Mouse (Mus musculus): ENCODE data around the gene Cuedc1. TPM values are rescaled to one million over a fixed set of nuclear protein-coding genes. Genes with fewer than 3 reads are reported as not detected.
A peak's percentile ranks its signal among the peaks of the same experiment; 100 is the strongest.

The Cuedc1 gene
- total RNA-seq, 1 experiment from 2014 or later, result 3.3 TPM

- ATAC-seq (replicated peaks; ENCODE audit: low read depth, poor library complexity, severe bottlenecking), result no peak
Measured at GRCm38 (mm10) chr11:88144100-88144499, 46.2 kb downstream of the Cuedc1 start.

DNA sequence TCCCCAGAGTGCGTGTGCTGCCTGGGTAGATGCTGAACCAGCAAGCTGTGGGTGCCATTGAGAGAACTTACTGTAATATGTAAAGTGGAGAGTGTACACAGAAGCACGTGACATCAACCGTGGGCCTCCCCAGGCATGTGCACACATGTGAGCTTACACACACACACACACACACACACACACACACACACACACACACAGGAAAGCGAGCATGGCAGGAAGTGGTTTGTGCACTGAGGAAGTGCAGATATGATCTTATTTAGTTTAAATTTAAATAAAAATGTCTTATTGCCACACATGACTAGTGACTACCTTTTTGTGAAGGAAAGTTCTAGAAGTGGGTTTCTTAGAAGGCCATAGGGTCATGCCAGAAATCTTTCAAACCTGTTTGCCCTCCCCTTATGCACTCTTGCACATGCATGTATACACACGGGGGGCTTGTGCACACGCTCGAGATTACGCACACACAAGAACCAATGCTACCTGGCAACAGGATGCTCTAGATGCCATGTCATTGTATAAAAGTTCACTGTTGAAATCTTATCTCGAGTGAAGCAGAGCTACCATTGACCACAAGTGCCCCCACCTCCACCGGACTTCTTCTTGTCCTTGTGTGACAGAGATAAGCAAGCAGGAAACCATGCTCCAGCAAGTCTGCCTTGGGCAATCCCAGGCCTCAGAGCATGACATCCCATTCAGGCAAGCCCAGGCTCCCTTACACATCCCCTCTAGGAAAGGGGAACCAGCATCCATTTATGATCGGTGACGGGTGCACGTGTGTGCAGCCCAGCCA lies 47.6 kb downstream of the Cuedc1 start:
- ATAC-seq (replicated peaks; ENCODE audit: low read depth, poor library complexity, severe bottlenecking), result peak; percentile 81

DNA sequence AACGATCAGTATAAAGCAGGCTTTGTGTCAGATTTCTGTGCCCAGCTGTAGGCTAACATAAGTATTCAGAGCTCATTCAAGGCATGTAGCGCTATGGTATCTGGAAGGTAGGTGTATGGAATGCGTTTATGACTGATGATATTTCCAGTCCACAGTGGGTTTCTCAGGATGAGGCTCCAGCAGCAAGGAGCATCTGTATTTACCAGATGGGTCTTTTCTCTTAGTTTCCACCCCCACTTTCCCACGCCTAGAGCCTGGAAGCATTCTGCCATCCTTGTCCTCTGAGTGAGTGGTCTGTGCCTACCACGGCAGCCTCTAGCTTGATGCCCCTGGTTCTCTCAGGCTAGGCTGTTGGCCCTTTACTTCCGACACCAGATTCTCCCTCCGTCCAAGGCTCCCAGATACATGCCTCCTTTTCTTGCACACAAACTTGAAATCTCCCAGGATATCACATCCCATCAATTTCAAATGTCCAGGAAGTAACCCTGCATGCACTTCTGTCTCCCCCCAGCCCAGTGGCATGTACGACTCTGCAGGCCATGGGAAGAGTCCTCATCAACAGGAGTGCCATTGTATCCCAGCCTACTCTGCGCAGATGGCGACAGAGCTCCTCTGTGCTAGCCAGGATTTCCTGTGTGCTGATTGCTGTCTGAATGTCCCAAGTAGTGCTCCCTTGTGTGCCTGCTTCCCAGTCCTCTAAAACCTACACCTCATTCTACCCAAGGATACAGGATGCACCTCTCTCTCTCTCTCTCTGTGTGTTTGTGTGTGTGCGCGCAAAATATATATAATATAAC lies 48.6 kb downstream of the Cuedc1 start:
- ATAC-seq (replicated peaks; ENCODE audit: low read depth, poor library complexity, severe bottlenecking), result no peak

DNA sequence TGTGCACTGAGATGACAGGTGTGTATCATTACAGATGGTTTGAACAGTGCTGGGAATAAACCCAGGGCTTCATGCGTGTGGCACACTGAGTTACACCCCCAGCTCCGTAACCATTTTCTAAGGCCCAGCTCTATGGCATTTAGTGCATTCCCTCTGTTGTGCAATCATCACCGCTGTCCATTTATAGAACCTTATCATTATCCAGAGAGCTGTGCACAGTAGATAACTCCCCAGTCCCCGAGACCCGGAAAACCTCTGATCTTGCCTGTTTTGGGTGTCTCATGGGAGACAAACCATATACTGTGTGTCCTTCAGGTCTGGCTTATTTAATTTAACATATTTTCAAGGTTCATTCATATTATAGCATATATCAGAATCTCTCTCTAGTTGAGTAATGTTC lies 49.5 kb downstream of the Cuedc1 start:
- peak; percentile 6 for ATAC-seq (replicated peaks; ENCODE audit: low read depth, poor library complexity, severe bottlenecking)

DNA sequence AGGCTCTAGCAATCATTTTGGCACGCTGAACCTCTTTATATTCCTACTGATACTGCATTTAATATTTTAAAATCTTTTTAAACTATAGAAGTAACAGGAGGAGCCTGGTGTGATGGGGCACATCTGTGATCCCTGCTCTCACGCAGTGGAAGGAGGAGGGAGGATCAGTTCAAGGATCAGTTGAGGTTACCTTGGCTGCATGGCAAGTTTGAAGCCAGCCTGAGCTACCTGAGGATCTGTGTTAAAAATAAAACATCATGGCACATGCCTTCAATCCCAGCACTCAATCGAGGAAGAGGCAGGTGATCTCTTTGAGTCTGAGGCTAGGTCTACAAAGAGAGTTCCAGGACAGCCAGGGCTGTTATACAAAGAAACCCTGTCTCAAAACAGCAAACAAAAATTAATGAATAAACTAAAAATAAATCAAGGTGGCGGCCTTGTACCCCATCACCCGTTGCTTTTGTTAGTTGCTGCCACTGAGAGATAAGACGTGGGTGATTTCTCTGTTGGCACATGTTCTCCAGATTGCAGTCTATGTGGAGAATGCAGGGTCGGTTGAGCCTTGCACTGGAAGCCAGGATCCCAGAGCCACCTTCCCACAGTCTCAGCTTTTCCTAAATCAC lies 50.3 kb downstream of the Cuedc1 start:
- no peak for ATAC-seq (replicated peaks; ENCODE audit: low read depth, poor library complexity, severe bottlenecking)

DNA sequence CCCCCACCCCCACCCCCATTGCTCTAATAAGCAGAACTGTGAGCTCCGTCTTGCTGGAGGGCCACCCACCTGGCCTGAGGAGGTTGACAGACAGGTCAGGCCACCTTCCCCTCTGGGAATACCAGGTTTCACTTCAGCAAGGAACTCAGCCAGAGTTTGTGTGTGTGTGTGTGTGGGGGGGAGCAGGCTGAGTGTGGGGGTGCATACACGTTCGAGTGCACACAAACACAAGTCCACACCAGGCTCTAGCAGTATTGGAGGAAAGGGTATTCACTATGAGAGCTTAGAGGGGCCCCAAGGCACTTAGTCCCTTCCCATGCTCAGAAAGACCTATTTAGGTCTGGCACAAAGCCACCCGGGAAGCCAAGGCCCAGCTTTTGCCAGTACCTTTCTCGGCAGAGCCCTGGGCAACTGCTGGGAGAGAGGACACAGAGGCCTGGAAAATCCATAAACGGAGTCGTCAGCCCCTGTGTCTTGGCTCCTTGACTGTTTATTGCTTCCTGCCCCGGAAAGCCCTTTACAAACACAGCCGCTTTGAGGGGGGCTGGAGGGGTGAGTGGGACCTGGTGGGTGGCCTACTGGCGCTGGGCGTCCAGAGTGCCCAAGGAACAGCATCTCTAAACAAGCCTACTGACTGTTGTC lies 50.9 kb downstream of the Cuedc1 start:
- ATAC-seq (replicated peaks; ENCODE audit: low read depth, poor library complexity, severe bottlenecking), result no peak

DNA sequence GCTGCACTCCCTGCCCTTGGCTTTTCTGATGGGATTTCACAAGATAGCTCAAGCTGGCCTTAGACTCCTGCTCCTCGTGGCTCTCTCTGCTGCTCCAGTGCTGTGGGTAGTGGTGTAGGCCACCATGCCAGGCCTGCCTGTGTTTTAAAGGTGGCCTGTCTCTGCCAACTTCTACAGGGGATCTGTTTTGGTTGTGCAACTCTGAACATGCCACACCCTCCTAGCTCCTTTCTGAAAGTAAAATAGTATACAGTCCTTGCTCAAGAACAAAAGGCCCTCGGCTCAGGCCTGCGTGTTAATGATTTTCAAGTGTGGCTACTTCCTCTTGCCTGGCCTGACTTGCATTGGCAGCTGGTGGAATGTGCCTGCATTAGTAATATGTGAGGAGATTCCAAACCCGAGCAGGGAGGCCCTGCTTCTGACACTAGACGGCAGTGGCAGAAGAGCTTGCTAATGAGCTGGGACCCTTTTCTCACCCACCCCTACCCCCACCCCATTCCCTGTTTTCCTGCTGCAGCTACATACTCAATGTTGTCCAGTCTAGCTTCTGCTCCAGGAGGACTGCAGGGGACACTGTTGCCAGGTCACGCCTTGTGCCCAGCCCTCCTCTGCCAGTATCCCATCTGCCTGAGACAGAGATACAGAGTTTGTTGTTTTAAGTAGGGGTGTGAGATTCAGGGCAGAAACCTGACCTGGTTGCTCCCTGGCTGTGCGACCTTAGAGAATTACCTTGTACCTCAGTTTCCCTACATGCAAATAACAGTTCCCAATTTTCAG lies 53.7 kb downstream of the Cuedc1 start:
- ATAC-seq (replicated peaks; ENCODE audit: low read depth, poor library complexity, severe bottlenecking), result peak; percentile 50

DNA sequence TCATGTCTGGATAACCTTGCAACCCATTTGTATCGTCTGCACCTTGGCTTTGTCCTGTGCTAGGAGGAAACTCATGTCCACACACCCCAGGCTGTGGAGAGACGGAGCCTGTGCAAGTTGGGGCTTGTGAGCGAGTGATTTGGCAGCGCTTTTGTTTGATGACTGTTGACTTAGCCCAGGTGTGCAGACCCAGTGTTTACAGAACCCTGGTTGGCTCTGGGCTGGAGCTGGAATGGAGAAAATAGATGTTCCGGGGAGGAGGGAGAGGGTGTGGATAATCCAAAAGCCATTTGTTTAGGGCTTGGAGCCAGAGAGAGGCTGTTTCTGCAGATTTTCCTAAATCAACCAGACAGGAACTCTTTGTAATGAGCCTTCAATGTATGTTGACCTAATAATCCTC lies 56.0 kb downstream of the Cuedc1 start:
- ATAC-seq (replicated peaks; ENCODE audit: low read depth, poor library complexity, severe bottlenecking), result no peak

DNA sequence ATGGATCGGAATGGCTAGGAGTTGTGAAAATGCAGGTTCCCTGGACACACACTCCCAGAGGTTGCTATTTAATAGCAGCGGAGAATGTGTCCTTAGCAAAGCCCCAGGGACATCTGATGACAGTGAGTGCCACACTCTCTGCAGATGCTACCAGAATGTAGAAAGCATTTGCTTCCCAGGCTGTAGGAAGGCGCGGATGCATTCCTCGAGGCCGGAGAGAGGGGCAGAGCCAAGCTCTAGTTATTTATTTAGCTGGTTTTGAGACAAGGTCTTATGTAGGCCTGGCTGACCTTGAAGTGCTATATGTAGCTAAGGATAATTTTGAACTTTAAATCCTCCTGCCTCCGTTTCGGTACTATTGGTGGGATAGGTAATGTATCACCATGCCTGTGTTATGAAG lies 56.6 kb downstream of the Cuedc1 start:
- no peak for ATAC-seq (replicated peaks; ENCODE audit: low read depth, poor library complexity, severe bottlenecking)

DNA sequence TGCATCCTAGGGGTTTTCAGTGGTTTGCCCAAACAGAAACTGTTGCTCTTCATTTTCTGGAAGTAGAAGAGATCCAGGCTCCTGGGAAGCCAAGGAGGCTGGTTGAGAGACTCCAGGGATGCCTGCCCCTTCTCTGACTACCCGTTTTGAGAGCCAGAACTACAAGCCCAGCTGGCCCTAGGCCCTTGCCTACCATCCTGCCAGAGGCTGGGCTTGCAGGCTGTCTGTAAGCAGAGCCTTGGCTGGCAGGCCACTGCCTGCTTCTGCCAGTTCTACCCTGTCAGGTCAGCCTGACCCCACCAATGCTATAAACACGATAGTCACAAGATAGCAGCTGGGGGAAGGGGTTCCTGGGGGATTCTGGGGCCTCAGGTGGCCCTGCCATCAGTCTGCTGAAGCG lies 57.6 kb downstream of the Cuedc1 start:
- ATAC-seq (replicated peaks; ENCODE audit: low read depth, poor library complexity, severe bottlenecking), result no peak

DNA sequence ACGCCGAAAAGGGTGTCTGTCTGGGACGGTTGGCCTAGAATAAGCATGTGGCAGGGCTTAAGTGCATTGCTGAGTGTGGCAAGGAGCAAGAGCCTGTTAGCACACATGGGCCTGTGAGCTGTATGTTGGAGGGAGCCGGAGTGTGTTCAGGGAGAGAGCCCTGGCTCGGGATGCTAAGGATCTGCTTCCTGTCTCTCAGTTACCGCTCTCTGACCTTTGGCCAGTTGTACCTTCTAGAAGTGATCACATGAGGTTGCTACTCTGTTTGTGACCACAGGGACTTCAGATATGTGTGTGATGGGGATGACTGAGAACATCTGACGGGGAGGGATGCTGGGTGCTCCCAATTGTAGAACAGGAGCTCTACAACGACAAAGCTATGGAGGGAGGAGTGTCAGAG lies 58.1 kb downstream of the Cuedc1 start:
- ATAC-seq (replicated peaks; ENCODE audit: low read depth, poor library complexity, severe bottlenecking), result no peak

DNA sequence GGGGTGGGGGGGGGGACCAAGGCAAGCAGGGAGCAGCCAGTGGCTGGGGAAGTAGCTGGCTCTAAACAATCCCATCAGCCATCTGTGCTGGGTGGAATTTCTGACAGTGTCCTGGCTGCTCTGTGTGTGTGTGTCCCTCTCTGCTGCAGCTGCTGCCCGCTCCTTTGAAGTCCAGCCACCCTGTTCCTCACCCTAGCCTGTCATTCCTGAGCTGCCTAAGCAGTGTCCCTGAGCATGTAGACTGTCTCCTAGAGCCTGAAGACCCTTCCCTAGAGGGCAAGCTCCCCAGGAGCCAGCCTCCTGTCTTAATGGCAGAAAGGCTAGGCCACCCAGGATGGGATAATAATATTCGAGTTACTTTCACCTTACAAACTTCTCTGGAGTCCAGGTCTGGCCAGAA lies 58.5 kb downstream of the Cuedc1 start:
- ATAC-seq (replicated peaks; ENCODE audit: low read depth, poor library complexity, severe bottlenecking), result no peak

- ATAC-seq (replicated peaks; ENCODE audit: low read depth, poor library complexity, severe bottlenecking), result no peak
Measured at GRCm38 (mm10) chr11:88158842-88159246, 61.0 kb downstream of the Cuedc1 start.

- ATAC-seq (replicated peaks; ENCODE audit: low read depth, poor library complexity, severe bottlenecking), result no peak
Measured at GRCm38 (mm10) chr11:88159389-88159788, 61.5 kb downstream of the Cuedc1 start.

DNA sequence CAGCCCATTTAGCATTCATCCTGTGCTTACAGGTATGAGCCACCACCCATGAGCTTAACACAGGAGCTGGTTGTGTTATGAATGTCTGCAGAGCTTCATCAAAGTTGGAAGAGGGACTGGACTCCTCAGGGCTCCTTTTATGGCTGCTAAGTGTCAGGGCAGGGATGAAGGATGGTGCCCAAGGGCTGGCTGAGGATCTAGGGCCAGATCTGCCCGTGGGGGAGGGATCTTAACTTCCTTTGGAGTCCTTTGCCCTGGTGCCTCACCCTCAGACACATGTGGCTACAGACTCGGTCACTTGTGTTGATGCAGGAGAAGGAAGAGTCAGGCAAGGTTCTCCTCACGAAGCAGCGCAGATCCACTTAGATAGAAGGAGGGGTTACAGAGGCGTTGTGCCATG lies 62.5 kb downstream of the Cuedc1 start:
- no peak for ATAC-seq (replicated peaks; ENCODE audit: low read depth, poor library complexity, severe bottlenecking)

DNA sequence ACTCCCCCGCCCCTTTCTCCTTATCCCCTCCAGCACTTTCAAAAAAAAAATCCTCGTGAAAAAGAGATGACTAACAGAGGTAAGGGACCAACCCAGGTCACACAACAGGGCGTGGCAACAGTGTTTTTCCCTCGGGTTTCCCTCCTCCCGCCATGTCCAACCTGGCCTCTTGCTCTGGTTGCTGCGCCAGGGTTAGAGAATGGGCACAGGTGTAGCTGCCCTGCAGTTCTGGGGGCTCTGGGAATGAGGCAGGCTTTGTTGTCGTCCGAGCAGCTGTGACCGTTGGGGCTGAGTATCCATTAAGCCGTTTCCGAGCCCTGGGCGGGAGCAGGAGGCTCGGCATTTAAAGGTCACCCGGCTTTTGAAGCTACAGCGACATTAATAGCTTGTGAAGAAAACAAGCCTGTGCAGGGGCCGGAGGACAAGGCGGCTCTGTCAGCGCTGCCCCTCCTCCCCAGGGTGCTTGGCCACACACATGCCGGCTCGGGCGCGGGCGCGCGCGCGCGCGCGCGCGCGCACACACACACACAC lies 63.3 kb downstream of the Cuedc1 start:
- no peak for ATAC-seq (replicated peaks; ENCODE audit: low read depth, poor library complexity, severe bottlenecking)

GRCm38 (mm10) chr11:88161651-88162362 lies 63.9 kb downstream of the Cuedc1 start:
- ATAC-seq (replicated peaks; ENCODE audit: low read depth, poor library complexity, severe bottlenecking), result peak; percentile 35

DNA sequence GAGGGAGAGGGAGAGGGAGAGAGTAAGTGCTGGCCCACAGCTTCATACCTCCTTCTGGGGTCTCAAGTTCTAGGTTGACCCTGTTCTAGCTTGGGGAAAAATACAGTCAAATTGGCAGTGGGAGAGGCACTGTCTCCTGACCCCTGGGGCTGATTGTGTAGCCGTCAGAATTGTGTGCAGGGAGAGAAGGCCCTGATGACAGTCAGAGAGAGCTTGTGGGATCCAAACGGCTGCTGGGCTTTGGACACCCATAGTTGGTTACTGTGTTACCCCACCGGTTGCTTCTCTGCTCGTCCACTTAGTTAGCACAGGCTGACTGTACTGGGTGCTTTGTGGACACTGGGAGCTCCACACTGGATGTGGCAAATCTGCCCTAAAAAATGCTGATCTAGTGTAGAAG lies 64.9 kb downstream of the Cuedc1 start:
- ATAC-seq (replicated peaks; ENCODE audit: low read depth, poor library complexity, severe bottlenecking), result no peak

- peak; percentile 85 for ATAC-seq (replicated peaks; ENCODE audit: low read depth, poor library complexity, severe bottlenecking)
Measured at GRCm38 (mm10) chr11:88164213-88164723, 66.4 kb downstream of the Cuedc1 start.

Measured in common myeloid progenitor, adult 5-6 weeks (primary cell).